Mouse (Mus musculus) E14TG2a.4 (cell line): ENCODE data around the gene Itga2b.

Source experiments
- CTCF ChIP-seq: conservative IDR thresholded peaks from 2 replicates; pipeline ENCODE4 v1.5.1; 2014; ENCODE audit warnings: low read length
- NANOG ChIP-seq: IDR thresholded peaks from 2 replicates; pipeline ENCODE4 v1.6.1; 2014; ENCODE audit warnings: borderline replicate concordance, low read length, mixed read lengths
- POU5F1 ChIP-seq: IDR thresholded peaks from 2 replicates; pipeline ENCODE4 v1.6.1; 2014; ENCODE audit warnings: low read length, borderline replicate concordance

GRCm38 (mm10) chr11:102424666-102425065 lies 45.3 kb downstream of the Itga2b start:
- TF ChIP-seq CTCF, result no peak
- TF ChIP-seq POU5F1, result no peak
- TF ChIP-seq NANOG, result no peak
